Mouse (Mus musculus) right cerebral cortex, adult 2 months (tissue): ENCODE data around the gene Cdc37l1.
A peak's percentile ranks its signal among the peaks of the same experiment; 100 is the strongest.
"Not testable (repeated sequence)": the region's sequence is repeated elsewhere in the genome, so short reads cannot be mapped to it uniquely, and the experiment has no call there.

Source experiments
- DNase-seq, 2 experiments: peaks; one replicate each; pipeline ENCODE4 v3.0.0; 2021 to 2022; ENCODE audit warnings: low spot score in 2 of 2

Cdc37l1 gene

DNA sequence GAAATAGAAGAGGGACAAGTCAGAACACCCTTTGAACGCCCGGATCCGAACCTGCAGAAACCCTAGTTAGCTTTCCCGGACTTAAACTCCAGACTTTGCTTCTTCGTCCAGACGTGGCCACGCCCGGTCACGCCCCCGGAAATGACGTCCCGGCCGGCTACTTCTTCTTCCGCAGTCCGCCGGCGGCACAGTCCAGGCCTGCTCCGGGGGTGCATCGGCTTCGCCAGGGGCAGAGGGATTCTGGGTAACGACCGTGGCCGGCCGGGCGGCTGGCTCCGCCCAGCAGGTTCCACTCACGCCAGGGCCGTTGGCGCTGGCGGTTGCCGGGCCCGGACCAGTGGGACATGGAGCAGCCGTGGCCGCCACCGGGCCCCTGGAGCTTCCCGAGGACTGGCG is at the start of gene Cdc37l1:
Cdc37l1 (plus strand) TSS at position 159 of the 396 bp plus-strand sequence.
- DNase-seq: peak; percentile 97 to 99

DNA sequence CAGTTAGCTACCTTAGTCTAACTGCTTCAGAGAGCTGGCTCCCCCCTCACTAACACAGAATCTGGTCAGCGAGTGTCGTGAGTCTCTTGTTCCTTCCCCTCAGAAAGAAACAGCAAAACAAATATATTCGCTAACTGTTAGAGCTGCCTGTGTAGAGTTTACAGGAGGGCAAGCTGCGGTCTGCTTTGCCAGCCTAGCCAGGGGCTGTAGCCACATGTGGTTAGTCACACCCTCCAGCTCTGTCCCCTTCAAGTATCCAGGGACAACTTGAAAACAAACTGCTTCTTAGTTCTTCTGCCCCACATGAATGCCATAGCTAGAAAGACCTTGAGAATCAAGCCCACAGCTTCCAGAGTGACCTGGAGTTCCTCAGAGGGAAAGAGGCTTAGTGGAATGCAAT is 48.9 kb upstream of the Cdc37l1 start:
- no peak for DNase-seq

DNA sequence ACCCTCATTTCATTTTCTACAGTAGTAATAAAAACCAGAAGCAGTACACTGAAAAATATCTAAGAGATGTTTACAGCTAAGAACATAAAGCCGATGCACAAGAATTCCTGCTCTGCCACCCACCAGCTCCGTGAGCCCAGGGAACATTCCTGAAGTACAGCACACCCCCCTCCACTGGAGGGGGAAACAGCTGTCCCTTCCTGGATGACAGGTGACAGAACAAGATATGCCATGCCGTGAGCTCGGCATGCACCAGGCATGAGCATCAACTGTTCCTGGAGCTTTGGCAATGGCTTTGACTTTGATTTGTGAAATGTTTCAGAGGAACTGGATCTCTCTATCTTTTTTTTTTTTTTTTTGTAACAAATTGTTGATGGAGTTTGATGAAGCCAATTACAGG is 43.4 kb upstream of the Cdc37l1 start:
- peak; percentile 26 to 45 for DNase-seq

DNA sequence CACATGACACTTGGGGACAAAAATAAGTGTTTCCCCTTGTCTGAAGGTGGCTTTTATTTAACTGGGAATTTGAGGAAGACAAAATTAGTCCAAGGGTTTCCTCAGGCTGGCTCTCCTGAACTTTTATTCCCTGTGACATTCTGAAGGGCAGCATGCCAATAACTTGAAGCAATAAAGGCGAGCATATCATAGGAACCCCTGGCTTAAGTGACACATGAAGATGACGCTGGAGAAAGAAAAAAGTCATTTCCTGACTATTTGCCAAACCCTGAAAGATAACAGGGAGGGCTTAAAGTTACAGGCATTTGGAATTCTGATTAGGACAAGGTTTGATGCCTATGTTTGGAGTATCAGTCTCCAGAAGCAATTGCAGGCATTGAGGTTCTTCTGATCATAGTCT is 42.8 kb upstream of the Cdc37l1 start:
- DNase-seq: no peak

DNA sequence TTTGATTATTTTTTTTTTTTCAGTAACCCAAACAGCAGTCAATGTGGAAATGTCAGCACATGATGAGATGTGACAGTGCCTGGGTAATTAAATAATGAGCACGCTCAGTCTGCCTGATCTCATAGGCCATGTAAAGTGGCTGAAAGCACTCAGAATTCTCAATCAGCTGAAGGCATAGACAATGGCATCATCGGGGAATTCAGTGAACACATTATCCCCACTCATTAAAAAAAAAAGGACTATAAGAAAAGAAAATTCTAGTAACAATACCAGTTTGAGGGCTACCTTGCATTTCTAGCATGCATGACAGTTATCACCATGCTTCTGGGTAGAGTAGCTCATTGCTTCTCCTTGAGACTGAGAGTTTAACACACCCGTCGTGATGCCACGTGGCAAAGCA is 38.9 kb upstream of the Cdc37l1 start:
- no peak for DNase-seq

DNA sequence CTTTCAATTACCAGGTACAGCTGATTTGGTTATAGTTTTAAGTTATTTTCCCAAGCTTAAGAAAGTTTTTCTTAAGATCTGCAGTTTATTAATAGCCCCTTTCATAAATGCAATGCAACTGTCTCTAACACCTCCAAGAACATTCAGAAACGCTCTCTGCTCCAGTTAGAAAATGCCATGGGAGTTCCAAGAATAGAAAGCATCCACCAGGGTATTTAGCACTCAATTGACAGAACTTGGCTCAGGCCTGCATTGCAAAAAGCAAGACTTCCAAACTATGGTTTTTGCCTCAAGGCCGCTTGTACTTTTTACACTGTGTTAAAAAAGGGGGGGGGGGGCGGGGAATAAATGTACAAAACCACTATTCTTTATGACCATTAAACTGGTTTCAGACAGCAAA is 27.0 kb upstream of the Cdc37l1 start:
- DNase-seq: peak in 1 of 2 experiments; percentile 48

DNA sequence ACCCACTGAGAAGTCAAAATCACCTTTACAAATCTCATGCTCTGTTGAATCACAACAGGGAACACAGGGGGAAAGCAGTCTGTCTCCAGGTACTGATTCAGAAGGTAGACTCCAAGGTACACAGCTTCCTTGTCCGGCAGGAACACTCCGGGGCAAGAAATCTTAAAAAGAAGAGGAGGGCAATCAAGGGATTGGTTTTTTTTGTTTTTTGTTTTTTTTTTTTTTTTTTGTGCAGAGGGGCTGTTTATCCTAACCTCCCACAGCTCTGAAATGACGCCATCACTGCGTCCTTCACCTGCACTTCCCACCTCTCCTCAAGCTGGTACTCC is 26.7 kb upstream of the Cdc37l1 start:
- DNase-seq: no peak

DNA sequence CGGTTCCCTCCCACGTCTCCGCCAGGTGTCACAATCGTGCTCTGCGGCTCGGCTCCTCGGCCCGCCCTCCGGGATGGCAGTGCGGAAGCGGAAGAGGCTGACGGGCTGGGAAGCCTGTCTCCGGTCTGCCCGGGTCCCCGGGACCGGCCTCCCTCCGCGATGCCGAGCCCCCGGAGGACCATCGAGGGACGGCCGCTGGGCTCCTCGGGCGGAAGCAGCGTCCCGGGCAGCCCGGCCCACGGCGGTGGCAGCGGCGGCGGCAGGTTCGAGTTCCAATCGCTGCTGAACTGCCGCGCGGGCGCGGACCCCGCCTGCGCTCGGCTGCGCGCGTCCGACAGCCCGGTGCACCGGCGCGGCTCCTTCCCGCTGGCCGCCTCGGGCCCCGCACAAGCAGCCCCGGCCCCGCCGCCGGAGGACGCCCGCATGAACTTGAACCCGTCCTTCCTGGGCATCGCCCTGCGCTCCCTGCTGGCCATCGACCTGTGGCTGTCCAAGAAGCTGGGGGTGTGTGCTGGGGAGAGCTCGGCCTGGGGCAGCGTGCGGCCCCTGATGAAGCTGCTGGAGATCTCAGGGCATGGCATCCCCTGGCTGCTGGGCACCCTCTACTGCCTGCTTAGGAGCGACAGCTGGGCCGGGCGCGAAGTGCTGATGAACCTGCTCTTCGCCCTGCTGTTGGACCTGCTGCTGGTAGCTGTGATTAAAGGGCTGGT is 26.2 kb upstream of the Cdc37l1 start, which contains the start of gene Plpp6:
Plpp6 (plus strand) TSS at position 112 of the 710 bp plus-strand sequence.
- DNase-seq: peak; percentile 81

DNA sequence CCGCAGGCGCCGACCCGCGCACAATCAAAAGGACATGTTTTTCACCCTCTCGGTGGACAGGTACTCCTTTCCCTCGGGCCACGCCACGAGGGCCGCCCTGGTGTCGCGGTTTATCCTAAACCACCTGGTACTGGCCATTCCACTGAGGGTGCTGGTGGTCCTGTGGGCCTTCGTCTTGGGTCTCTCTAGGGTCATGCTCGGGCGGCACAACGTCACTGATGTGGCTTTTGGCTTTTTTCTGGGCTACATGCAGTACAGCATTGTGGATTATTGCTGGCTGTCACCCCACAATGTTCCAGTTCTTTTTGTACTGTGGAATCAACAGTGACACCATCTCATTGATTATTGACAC is 25.6 kb upstream of the Cdc37l1 start:
- no peak for DNase-seq

DNA sequence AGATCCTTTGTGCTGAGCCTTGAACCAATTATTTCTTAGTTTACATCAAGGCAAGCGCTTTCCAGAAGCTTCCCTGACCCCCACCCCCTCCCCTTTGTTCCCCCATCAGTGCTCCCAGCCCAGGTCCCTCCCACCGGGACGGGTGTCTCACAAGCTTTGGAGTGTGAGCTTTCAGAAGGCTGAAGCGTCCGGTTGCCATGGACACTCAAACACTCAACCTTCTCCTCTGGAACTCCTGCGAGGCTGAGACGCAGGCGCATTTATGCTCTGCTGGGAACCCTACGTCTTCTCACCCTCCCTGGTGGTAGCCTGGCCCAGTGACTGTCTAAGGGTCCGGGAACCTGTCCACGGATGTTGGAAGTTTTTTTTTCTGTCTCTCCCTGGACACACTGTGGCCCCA is 22.5 kb upstream of the Cdc37l1 start, which contains the start of gene 4430402I18Rik:
4430402I18Rik (minus strand) TSS at position 149 of the 400 bp plus-strand sequence.
- DNase-seq: peak; percentile 49 to 64

DNA sequence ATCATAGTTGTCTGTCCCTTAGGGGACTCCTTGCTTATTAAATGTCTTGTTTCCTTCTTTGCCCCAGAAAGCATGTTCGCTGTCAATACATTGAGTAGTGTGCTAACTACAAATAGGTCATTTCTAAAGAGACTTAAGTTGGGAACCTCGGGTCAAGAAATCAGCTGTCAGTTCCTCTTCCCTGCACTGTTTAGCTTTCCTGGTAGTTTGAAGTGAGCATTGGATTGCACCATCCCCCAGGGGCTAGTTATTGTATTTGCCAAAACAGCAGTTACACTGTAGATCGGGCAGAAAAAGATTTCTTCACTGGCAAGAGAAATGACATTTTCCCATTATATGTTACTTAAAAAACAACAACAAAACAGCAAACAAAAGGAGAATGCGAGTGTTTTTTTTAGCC is 22.0 kb upstream of the Cdc37l1 start:
- DNase-seq: no peak

DNA sequence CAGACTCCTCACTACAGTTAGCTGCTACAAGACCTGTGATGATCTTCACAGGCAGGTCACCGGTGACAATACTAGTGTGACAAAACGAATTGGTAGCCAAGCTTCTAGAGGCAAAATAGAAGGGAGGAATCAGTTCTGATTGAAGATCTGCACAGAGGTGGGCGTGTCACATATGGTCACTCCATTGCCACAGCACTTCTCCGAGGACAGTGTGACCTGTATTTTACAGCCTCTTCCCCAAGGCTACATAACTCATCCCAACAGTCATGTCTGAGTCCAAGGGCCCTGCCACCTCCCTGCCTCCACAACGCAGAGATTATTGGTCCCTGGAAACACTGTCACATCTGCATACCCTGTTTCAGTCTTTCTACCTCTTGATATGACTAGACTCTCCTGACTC is 20.9 kb upstream of the Cdc37l1 start:
- no peak for DNase-seq

DNA sequence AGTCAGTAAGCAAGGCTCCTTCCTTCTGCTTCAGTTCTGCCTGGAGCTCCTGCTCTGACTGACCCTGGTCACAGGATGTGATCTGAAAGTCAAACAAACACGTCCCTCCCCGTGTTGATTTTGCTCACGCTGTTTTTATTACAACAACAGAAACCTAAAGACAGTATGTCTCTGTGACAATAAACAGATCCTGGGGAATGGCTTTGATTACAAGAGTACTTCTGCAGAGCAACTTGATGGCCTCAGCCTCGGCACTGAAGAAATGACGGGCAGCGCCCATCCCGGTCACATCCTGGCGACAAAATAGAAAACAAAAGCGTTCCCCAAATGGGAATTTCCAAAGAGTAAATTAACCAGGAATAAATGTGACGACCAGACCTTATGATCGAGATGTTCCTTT is 19.9 kb upstream of the Cdc37l1 start:
- DNase-seq: no peak

DNA sequence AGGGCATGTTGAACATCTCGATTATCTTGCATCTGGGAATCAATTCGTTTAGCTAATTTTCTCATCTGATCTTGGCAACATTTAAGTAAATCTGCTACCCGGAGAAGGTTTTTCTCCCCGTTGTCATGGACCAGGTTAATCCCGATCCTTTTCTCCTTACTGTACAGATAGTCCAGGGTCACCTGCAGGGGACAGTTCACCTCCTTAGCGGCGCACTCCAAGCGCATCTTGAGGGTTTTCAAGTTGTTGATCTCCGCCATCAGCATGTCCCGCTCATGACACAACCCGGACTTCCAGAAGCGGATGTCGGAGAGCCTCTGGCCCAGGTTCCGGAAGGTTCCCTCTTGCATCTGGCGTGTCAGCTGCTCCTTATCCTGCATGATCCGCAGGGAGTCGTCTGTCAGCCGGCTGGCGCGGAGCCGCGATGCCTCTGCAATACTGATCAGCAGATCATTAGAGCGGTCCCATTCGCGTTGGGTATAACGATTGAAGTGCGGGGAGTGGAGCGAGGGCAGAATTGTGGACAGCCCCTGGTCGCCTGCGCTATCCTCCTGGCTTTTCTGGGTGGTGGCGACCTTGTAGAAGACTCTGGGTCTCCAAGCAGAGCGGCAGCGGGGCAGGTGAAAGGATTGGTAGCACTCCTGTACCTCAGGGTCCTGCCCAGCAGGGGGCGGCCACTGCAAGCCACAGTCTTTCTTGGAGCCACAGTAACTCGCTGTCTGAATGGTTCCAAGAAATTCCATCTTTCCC is 15.1 kb upstream of the Cdc37l1 start:
- DNase-seq: peak; percentile 88 to 92

DNA sequence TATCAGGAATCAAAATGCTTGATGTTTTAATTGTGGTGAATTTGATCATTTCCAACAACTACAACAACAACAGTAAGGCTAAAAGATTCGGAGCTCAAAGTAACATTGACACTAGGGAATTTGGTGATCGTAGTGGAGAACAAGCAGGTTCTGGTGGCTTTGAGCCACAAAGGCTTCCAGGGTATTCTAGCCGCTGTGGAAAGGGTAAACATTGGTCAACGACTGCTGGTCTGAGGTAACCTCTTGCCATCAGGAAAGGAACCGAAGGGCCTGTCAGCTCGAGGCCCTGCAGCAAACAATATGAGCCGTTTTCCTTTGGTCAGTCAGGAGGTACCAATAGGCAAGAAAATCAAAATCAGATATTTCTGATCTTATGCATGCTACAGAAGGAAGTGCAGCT is 7.5 kb upstream of the Cdc37l1 start:
- no peak for DNase-seq

DNA sequence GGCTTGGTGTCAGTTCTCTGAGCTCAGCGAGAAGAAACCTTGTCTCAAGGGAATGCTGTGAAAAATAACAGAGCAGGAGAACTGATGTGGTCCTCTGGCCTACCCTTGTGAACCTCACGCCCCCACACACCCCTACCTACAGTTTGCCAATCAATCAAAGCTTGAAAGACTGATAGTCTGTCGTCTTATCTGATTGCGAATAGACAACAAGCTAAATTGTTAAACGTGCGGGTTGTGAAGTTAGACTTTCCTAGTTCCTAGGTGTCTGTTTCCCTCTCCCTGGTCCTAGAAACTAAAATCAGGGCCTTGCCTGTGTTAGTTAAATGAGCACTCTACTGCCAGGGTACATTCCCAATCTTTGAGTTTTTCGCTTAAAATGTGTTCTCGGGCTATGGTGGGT is 637 bp upstream of the Cdc37l1 start:
- no peak for DNase-seq

DNA sequence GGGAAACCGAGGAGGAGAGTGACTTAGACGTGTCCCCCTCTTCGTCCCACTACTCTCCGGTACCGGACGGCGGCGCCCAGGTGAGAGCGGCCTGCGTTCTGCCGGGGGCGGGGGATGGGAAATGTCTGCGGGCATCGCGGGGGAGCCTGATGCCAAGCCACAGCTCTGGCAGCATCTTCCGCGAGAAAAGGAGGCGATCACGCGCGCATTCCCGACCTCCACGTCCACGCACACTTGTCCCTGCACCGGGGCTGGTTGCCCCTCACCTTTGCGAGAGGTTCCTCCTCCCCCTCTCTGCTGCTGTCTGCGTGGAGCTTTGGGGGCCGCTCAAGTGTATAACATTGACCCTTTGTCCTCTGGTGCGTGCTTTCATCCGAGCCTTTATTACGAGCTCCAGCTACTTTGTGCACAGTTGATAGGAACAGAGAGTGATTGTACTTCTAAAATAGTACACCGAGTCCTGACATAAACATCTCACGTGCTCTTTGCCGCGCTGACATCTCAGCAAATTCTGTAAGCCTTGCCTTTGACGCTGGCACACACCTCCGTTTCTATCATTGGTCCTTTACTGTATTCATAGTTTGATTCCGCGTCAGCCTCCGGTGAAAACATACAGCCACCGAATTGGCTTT is 554 bp downstream of the Cdc37l1 start:
- DNase-seq: peak; percentile 35 to 44

DNA sequence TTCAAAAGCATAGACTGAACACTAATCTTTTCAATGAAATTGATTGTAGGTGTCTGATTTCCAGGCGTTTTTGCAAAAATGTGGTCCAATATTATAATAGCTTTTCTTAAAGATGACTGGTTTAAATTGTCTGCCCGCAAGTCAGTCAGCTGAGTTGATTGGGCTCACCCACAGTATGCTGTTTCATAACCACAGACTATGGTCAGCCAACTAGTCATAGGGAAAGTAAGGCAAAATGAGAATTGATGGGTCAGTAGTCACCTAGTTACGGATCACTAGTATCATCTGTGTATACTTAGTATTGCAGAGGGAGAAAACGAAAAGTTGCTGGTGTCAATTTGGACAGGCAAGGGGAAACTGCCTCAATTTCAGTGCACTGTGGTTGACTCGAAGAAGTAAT is 1.2 kb downstream of the Cdc37l1 start:
- no peak for DNase-seq

DNA sequence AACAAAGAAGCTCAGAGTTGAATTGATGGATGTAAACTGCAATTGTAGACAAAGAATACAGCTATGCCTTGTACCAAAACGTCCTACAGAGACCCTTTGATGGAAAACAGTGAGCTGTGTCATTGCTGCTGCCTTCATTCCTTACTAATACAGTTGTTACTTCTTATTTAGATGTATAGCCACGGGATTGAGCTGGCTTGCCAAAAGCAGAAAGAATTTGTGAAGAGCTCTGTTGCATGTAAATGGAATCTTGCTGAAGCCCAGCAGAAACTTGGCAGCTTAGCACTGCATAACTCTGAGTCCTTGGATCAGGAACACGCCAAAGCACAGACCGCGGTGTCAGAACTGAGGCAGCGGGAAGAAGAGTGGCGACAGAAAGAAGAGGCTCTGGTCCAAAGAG is 4.7 kb downstream of the Cdc37l1 start:
- peak; percentile 24 to 47 for DNase-seq

DNA sequence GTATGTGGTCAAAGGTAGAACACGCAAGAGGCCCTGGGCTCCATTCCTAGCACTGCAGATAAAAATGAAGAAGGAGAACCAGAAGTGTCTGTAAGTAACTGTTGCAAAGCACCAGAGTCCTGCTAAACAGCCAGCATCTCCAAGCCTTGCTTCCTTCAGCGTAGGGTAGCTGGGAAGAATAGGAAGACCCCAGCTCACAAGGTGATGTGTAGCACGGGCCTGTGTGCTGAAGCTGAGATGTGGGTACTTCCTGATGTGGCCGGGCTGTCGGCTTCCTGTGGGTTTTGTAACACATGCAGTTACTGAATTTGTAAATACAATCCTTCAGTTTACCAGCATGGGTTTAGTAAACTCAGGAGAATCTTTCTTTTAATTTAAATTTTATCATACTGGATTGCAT is 5.2 kb downstream of the Cdc37l1 start:
- no peak for DNase-seq

DNA sequence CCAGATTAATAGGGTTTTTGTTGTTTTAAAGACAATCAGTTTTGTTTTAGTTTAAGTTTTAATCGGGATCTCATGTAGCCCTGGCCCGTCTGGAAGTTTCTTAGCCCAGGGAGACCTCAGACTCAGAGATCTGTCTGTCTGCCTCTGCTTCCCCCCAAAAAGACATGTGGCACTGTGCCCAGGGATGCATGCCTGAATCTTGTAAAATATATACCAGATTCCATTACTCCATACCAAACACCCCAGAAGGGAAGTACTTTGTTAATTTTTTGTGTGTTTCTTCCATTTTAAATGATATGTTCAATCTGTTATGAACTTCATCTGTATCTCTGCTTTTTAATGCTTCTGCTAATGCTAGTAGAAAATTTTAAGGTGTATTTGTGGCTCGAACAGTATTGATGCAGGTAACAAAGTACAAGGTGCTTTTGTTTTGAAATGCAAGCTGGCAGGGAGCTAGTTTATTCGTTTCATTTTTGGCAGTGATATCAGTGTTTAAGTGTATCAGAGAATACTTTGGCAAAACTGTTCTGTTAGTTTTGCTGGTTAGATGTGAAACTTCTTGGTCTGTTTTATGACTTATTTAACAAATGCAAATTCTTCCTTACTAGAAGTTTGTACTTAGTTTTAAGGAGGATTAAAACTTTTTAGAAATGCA is 8.0 kb downstream of the Cdc37l1 start:
- DNase-seq: no peak

DNA sequence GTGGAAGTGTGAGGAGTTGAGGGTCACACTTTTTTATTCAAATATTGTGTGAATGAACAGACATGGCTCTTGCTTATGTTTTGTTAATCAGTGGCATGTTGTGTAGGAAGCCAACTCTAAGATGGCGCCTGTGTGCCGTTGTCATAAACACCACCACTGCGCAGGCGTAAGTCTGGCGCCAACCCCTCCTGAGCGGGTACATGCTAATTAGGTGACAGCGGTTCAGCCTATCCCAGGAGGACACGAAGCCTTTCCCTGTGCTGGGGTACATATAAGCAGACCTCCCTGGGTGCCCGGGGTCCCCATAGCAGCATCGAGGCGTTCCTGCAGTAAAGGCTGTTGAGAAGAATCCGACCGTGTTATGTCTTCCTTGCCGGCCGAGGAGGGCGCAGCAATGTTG is 10.2 kb downstream of the Cdc37l1 start:
- not testable (repeated sequence) for DNase-seq
